Mouse (Mus musculus) 3134 (cell line): ENCODE results near the gene Thoc3.

Experiments
- DNase-seq: peaks from one replicate; pipeline ENCODE4 v3.0.0-alpha.2; 2011; ENCODE audit warnings: low spot score; ENCODE audit not compliant: insufficient read length; ENCODE audit errors: extremely low read depth

Thoc3 gene

DNA sequence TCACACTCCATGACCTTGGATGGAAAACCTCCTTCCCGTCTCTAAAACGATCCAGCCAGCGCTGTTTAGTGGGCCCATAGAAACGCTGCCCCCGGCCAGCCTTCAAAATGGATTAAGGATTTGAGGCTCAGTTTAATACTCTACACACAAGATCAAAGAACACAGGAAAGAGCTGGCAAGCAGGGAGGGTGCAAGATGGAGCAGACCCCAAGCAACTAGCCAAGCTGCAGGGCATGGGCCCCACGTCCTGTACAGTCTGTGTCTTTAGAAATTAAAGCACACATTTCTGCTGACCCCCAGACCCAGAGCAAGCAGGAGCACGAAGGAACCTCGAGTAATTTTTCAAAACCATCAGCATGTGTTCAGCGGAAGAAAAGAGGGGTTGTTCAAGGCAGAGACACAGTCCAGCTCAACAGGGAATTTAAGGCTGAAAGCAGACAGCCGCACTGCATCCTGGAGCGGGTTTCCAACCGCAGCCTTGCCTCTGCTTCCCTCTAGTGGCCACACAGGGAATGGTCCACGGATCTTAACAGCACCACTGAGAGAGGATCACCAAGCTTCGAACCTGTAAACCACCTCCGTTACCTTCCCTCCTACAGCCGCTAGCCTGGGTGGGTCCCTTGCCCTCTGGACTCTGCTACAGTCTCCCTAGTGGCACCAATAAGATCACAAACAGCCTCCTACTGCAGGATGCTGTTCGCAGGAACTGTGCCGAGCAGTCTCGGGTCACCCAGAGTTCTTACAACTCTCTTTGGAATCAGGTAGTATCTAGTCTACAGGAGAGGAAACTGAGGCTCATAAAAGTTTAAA is 21.8 kb downstream of the Thoc3 start:
- peak; percentile 43 for DNase-seq

DNA sequence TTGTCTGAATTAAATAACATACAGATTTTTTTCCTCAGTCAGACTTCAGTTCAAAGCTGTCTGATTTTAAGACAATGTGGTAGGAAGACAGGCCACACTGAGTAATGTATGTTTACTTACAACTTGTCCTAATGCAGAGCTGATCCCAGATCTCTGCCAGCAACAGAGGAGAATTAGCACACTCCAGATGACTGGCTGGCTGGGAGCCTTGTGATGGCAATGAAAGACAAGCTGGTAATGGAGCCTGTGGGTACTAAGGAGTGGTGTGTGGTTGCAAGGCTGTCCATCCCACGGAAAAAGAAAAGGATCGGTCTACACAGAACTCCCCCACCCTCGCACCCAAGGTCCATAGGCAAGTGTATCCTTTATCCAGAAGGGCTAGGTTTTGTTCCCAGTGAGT is 25.0 kb downstream of the Thoc3 start:
- no peak for DNase-seq

DNA sequence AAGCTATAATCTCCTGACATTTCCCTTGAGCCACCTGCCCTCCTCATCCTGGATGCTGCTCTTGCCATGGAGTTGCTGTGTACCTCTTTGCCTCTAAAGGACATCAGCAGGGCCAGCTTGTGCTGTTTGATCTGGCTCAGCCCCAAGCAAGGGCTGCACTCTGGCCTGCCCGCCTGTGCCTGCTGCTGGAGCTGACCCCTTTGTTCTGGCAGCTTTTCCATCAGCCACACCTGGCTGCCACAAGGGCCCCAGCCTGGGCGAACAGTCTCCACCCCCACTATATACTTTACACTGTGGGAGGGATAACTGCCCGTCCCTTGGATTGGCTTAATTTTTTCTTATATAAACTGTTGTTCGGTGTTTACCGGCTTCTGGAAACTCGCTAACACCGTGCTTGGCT is 28.7 kb downstream of the Thoc3 start:
- DNase-seq, result no peak

DNA sequence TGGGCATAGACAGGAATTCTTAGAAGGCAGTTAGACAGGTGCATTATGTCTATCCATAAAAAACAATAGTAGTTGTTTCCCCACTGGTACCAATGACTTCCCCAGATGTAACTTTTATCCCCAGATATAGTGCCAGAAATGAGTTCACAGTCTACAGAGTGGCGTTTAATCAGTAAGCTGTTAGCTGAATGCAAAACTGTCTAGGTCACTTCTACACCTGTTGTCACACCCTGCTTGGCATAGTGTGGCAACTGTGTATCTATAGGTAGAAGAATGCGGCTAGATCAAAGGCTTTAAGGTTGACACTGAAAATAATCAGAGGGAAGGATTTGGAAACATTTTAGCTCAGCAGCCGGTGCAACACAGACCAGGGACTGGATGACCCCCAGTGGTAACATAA is 29.8 kb downstream of the Thoc3 start:
- no peak for DNase-seq

DNA sequence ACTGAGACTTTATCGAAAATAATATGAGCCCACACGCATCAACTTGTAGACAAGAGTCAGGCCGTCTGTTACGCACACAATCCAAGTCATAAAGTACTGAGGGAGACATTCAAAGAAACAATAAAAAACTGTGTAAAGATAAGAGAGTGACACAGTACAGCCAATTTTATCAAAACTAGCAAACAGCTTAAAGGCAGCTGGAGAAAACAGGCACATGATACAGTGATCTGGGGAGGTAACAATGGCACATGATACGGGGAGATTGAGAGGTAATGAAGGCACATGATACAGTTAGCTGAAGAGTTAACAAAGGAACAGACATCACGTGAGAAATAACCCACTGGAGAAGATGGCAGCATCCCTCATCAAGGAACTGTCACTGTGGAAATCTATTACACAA is 31.6 kb downstream of the Thoc3 start:
- DNase-seq, result no peak

DNA sequence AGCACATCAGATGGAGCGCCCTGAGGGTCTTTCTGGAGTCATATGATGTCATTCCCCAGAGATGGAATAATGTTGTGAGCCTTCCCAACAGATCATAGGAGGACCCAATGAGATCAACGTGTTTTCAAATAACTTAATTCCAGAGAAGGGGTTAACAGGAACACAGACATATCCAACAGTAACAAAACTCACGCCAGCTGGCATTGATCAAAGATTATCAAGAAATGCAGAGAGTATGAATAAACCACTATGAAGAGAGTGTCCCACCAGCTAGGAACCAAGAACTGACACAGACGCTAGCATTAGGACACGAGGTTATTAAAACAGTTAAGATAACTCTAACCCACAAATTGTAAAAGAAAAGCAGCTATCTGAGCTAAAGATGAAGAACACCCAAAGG is 32.0 kb downstream of the Thoc3 start:
- DNase-seq, result no peak

DNA sequence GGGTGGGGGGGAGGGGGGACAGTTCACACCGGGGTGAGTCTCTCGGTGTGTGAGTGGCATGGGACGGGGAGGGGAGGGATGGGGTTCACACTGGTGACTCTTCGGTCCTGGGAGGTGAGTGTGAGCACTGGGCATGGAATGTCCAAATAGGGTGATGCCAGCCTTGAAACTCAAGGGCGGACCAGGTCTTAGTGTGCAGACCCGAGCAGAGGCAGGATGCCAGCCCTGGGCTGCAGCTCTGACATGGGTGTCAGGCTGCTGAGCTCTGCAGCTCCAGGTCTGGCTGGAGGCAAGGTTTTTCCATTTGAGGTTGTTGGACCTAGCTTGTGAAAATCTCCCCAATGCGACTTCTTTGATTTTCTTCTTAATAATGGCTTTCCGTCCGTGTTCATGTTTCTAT is 37.5 kb downstream of the Thoc3 start:
- no peak for DNase-seq

DNA sequence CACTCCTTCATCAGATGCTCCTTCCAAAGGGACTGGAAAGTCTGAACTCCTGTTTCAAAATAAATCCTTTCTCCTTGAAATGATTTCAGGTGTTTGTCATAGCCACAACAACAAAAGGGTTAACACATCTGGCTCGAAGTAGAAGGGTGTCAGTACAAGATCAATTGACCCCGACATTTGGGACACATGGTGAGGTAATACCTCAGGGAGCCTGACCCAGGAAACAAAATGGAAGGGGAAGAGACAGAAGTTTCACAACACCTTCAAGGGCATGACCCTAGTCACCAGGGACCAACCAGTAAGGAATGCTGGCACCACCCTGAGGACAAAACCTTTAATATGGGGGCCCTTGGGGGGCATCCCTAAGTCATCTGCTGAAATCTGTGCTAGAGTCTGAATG is 38.6 kb downstream of the Thoc3 start:
- DNase-seq, result no peak

DNA sequence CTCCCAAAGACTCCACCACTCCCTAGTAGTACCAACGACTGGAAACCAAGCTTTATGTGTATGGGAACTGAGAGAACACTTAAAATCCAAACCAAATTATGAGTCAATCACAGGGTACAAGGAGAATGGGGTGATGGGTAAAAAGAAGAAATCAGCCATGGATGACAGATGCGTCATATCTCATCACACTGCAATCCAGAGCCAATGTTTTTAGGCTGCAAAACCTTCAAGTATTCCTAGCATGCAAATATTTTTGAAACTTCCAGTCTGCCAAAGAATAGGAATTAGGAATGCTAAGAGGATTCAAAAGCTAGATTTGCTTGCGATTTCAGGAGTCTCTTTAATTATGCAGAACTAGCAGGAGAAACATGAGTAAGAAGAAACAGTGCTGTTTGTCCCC is 39.9 kb downstream of the Thoc3 start:
- no peak for DNase-seq

DNA sequence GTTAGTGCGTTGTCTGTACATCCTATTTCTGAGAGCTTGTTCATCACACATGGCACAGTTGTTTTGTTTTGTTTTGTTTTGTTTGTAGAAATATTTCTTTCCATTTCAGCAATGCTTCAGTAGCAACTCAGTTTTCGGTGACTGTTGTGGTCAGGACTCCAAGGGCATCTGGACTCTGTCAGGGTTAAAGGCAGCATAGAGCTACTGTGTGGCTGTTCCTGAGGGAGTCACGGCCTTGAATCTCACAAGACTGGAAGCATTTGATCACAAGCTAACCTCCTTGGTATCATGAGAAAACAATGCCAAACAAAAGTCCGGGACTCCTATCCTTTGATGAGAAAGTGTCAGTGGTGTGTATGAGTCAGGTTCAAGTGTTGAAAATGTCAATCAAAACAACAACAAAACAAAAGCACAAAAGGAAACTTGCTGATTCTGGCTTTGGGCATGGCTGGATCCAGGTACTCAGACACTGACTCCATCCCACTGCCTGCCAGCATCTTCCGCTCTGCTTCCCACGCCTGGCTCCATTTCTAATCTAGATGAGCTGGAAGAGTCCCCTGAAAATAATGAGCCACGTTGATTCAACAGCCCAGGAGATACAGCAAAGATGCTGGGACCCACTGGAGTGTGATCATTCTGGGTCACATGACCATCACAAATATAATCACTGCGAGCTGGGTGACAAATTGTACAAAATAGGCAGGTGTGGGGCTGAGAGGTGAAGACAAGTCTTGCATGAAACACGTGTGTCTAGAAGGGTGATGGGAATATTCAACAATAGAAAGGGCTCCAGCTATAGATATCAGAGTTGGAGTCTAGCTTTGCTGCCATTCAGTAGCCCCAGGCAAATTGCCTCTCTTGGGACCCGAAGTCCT is 41.6 kb downstream of the Thoc3 start:
- no peak for DNase-seq

DNA sequence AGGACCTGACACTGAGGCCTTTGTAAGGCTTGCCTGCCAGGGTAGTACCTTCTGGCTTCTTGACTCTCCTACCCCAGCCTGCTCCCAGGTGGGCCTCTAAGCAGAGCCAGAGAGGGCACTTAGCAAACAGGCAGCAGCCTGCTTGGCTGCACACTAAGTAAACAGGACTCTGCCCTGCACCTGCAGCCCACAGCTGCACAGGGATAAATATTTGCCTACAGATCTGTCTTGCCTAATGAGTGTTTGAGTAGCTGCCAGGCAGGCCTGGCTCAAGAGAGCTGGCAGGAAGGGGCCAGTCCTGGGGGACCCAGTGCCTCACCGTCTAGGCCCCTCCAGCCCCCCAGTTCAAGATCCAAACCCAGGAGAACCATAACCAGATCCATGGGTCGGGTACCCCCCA is 43.4 kb downstream of the Thoc3 start:
- DNase-seq, result no peak

DNA sequence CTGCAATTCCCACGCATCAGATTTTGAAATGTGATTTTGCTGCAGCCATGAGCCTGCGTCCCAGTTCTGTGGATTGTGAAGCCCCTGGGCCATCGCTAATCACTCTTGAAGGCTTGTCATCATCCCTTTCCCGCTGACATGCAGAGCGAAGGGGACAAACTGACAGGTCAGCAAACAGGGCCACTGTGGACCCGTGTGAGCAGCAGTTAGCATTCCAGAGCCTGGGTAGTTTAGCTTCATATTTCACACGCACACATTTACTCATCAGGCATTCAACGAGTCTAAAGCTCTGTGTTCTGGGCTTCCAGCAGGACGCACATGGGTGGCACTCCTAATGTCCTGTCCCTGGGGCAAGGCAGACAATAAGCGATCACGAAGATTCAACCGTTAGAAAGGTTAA is 48.4 kb downstream of the Thoc3 start:
- no peak for DNase-seq

DNA sequence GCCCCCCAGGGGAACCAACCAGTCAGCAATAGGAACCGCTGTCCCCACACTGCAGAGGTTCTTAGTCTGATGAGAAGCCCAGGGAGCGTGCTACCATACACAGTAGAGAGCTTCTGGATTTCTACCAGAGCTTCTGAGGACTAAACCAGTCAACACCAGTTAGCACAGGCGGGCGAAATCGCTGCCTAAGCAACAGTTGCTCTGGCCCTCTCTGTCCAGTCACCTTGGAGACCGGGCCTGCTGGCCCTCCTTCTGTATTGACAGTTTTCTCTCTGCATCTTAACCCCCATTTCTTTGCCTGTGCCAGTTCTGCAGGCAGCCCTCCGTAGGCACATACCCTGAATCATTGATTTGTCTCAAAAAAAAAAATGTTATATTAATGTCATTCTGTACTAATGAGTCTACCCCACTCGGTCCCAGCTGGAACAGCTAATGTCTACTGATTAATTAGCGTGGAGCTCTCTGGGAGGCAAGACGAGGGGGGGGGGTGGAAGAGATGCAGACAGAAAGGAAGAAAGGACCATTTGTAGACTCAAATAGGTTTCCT is 49.8 kb downstream of the Thoc3 start:
- no peak for DNase-seq

DNA sequence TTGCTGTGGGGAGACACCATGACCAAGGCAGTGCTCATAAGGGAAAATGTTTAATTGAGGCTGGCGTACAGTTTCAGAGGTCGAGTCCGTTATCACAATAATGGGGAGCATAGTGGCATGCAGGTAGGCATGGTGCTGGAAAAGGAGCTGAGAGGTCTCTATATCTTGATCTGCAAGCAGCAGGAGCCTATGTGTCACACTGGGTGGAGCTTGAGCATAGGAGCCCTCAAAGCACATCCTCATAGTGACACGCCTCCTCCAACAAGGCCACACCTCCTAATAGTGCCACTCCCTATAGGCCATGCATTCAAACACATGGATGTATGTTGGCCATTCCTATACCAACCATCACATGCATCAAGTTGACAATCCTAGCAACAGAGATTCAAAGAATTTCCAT is 53.6 kb downstream of the Thoc3 start:
- no peak for DNase-seq

DNA sequence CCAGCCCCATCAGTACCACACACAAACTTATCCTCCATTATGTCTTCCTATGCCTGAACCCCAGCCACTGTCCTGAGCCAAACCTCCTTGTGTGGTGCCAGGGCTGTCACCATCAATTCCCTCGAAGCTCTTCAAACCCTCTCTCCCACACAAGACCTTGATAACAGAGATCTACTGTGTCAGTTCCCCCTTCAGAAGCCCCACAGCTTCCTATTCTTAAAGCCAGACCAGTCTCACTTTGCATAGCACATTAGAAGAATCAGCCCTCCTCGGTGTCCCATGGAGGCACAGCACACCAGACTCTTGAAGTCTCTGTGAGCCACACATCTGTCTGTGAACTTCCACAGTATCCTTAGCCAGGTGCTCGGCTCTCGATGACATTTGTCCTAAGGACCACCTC is 55.9 kb downstream of the Thoc3 start:
- no peak for DNase-seq

DNA sequence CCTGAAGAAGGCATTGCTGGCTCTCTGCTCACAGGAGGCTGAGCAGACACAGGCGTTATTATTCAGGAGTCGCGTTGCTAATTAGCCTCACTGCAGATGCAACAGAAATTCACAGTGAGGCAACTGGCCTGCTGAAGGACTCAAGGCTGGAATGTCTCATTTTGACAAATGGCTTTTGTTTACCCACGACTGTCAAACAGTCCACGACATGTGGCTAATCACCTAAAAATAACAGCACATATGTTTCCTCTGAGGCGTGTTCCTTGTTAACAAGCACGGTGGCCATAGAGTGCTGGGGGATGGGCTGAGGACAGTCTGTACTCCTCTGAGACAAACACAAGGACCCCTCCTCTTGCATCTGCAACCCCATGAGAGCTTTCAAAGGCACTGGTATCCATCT is 56.4 kb downstream of the Thoc3 start:
- no peak for DNase-seq

DNA sequence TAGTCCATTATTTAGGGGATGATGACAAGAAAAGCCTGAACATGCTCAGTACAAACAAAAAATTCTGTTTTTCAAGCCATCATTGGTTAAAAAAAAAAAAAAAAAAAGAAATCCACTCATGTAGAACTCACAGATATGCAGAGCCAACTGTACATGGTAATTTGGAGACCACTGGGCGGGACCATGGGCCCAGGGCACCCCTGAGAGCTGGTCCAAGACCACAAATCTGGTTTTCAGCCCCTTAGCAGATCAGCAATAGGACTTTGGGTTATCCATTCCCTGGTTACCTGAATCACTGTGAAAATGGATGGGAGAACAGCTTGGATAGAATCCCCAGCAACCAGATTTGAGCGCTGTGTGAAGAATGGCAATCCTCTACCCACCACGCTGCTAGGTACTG is 57.0 kb downstream of the Thoc3 start:
- DNase-seq, result no peak
